Comparison of ENCODE assay signal across 20 mouse cellular contexts in genomic region chr6:124457827-124458226, GRCm38 (mm10).
"Had no signal": no experiment of that assay in that cellular context is flagged by ENCODE, and none has a peak within 500 bp of the region (broad histone marks: within the 10 kb centered on the region; RNA-seq: fewer than 3 reads in every experiment).

No protein-coding gene starts in this region.

- ATAC-seq: liver, postnatal 0 days; lung, postnatal 0 days; midbrain, embryonic 16.5 days had no signal

- DNase-seq: liver, postnatal 0 days; lung, adult 2 months; lung, postnatal 4 days; midbrain, embryonic 14.5 days; retina, postnatal 1 day; right cerebral cortex, adult 18-20 months; right cerebral cortex, postnatal 25 days; right cerebral cortex, postnatal 4 days; spleen, adult 18-20 months; thymus, adult 18-20 months; thymus, postnatal 14 days; thymus, postnatal 36 days had no signal

- H3K27ac ChIP-seq: lung, embryonic 15.5 days; midbrain, embryonic 10.5 days; midbrain, embryonic 12.5 days; neural tube, embryonic 13.5 days; neural tube, embryonic 15.5 days had no signal

- H3K4me1 ChIP-seq: lung, embryonic 15.5 days; midbrain, embryonic 10.5 days had no signal

- H3K27me3 ChIP-seq: lung, embryonic 15.5 days; midbrain, embryonic 12.5 days; neural tube, embryonic 13.5 days; neural tube, embryonic 15.5 days had no signal

- H3K4me3 ChIP-seq: lung, embryonic 15.5 days; midbrain, embryonic 10.5 days; midbrain, embryonic 12.5 days; myocyte; neural tube, embryonic 13.5 days; neural tube, embryonic 15.5 days had no signal
